Mouse (Mus musculus): ENCODE results near the gene Wbp4. TPM values are rescaled to one million over a fixed set of nuclear protein-coding genes. Genes with fewer than 3 reads are reported as not detected.
"Not testable (repeated sequence)": the region's sequence is repeated elsewhere in the genome, so short reads cannot be mapped to it uniquely, and the experiment has no call there.

Wbp4 gene
- polyA plus RNA-seq (2012; rRNA removed), result 21.9 and 23.5 TPM in 2 replicates

GRCm38 (mm10) chr14:79481339-79482151 lies at the start of gene Wbp4:
TSS of gene Wbp4 (minus strand) at chr14:79481520.
- TF ChIP-seq CTCF (IDR thresholded peaks at IDR 0.05; ENCODE audit: borderline replicate concordance, extremely low read depth, insufficient read depth, insufficient read length), result no peak
- peak; percentile 48 for TF ChIP-seq POLR2A (IDR thresholded peaks at IDR 0.05; ENCODE audit: borderline replicate concordance, extremely low read depth, insufficient read depth, insufficient read length, poor library complexity, severe bottlenecking)

GRCm38 (mm10) chr14:79530761-79531160 lies 49.4 kb upstream of the Wbp4 start:
- no peak for TF ChIP-seq POLR2A (IDR thresholded peaks at IDR 0.05; ENCODE audit: borderline replicate concordance, extremely low read depth, insufficient read depth, insufficient read length, poor library complexity, severe bottlenecking)
- no peak for TF ChIP-seq CTCF (IDR thresholded peaks at IDR 0.05; ENCODE audit: borderline replicate concordance, extremely low read depth, insufficient read depth, insufficient read length)
- DNase-seq (ENCODE audit: low read depth), result no peak

More at GRCm38 (mm10) chr14:79481339-79482151, at the start of gene Wbp4:
- peak; percentile 98 for DNase-seq (ENCODE audit: low read depth)

GRCm38 (mm10) chr14:79529581-79530554 lies 48.5 kb upstream of the Wbp4 start:
- DNase-seq (ENCODE audit: low read depth), result no peak
- TF ChIP-seq POLR2A (IDR thresholded peaks at IDR 0.05; ENCODE audit: borderline replicate concordance, extremely low read depth, insufficient read depth, insufficient read length, poor library complexity, severe bottlenecking) (no peak), CTCF (IDR thresholded peaks at IDR 0.05; ENCODE audit: borderline replicate concordance, extremely low read depth, insufficient read depth, insufficient read length) (no peak)

GRCm38 (mm10) chr14:79527704-79528103 lies 46.4 kb upstream of the Wbp4 start:
- no peak for TF ChIP-seq POLR2A (IDR thresholded peaks at IDR 0.05; ENCODE audit: borderline replicate concordance, extremely low read depth, insufficient read depth, insufficient read length, poor library complexity, severe bottlenecking)
- no peak for TF ChIP-seq CTCF (IDR thresholded peaks at IDR 0.05; ENCODE audit: borderline replicate concordance, extremely low read depth, insufficient read depth, insufficient read length)
- DNase-seq (ENCODE audit: low read depth), result no peak

- not testable (repeated sequence) for DNase-seq (ENCODE audit: low read depth)
Measured at GRCm38 (mm10) chr14:79526106-79526505, 44.8 kb upstream of the Wbp4 start.

GRCm38 (mm10) chr14:79522387-79522786 lies 41.1 kb upstream of the Wbp4 start:
- no peak for DNase-seq (ENCODE audit: low read depth)

GRCm38 (mm10) chr14:79521471-79522117 lies 40.3 kb upstream of the Wbp4 start:
- TF ChIP-seq POLR2A (IDR thresholded peaks at IDR 0.05; ENCODE audit: borderline replicate concordance, extremely low read depth, insufficient read depth, insufficient read length, poor library complexity, severe bottlenecking) (no peak), CTCF (IDR thresholded peaks at IDR 0.05; ENCODE audit: borderline replicate concordance, extremely low read depth, insufficient read depth, insufficient read length) (no peak)

More at GRCm38 (mm10) chr14:79522387-79522786, 41.1 kb upstream of the Wbp4 start:
- TF ChIP-seq CTCF (IDR thresholded peaks at IDR 0.05; ENCODE audit: borderline replicate concordance, extremely low read depth, insufficient read depth, insufficient read length), result no peak
- no peak for TF ChIP-seq POLR2A (IDR thresholded peaks at IDR 0.05; ENCODE audit: borderline replicate concordance, extremely low read depth, insufficient read depth, insufficient read length, poor library complexity, severe bottlenecking)

GRCm38 (mm10) chr14:79521056-79521455 lies 39.7 kb upstream of the Wbp4 start:
- TF ChIP-seq POLR2A (IDR thresholded peaks at IDR 0.05; ENCODE audit: borderline replicate concordance, extremely low read depth, insufficient read depth, insufficient read length, poor library complexity, severe bottlenecking), result no peak
- DNase-seq (ENCODE audit: low read depth), result no peak

More at GRCm38 (mm10) chr14:79521471-79522117, 40.3 kb upstream of the Wbp4 start:
- DNase-seq (ENCODE audit: low read depth), result no peak

- DNase-seq (ENCODE audit: low read depth), result no peak
- TF ChIP-seq CTCF (IDR thresholded peaks at IDR 0.05; ENCODE audit: borderline replicate concordance, extremely low read depth, insufficient read depth, insufficient read length) (no peak), POLR2A (IDR thresholded peaks at IDR 0.05; ENCODE audit: borderline replicate concordance, extremely low read depth, insufficient read depth, insufficient read length, poor library complexity, severe bottlenecking) (no peak)
Measured at GRCm38 (mm10) chr14:79520612-79521011, 39.3 kb upstream of the Wbp4 start.

- TF ChIP-seq POLR2A (IDR thresholded peaks at IDR 0.05; ENCODE audit: borderline replicate concordance, extremely low read depth, insufficient read depth, insufficient read length, poor library complexity, severe bottlenecking), result no peak
- no peak for TF ChIP-seq CTCF (IDR thresholded peaks at IDR 0.05; ENCODE audit: borderline replicate concordance, extremely low read depth, insufficient read depth, insufficient read length)
- DNase-seq (ENCODE audit: low read depth), result no peak
Measured at GRCm38 (mm10) chr14:79519663-79519975, 38.3 kb upstream of the Wbp4 start.

Data from brain, embryonic 14.5 days (tissue).